In genomic region chr2:167629665-167630209, GRCm38 (mm10) we compare ENCODE assay signal across 9 mouse cellular contexts. TPM values are rescaled to one million over a fixed set of nuclear protein-coding genes. Genes with fewer than 3 reads are reported as not detected.
A peak's percentile ranks its signal among the peaks of the same experiment; 100 is the strongest.
DNase-seq lines count a peak whose midpoint lies in the region; ATAC-seq lines count a peak whose summit lies in the region.
"Had no signal": no experiment of that assay in that cellular context is flagged by ENCODE, and none has a peak within 500 bp of the region (broad histone marks: within the 10 kb centered on the region; RNA-seq: fewer than 3 reads in every experiment).

No protein-coding gene starts in this region.

- peak overlapping the region; percentile 89 for H3K4me3 ChIP-seq in forebrain, embryonic 10.5 days
- H3K4me3 ChIP-seq in forebrain, embryonic 16.5 days (replicated peaks; ENCODE audit: low read length): no peak overlapping the region
- H3K4me3 ChIP-seq in neural tube, embryonic 11.5 days (ENCODE audit: low read depth, low read length): 0 out of 2 replicates have a peak overlapping the region, but pooled peaks have one; percentile 97
- peak overlapping the region; percentile 98 for H3K4me3 ChIP-seq in liver, embryonic 12.5 days
- peak overlapping the region; percentile 86; the same call in 1 of the 2 replicates for H3K4me3 ChIP-seq in stomach, embryonic 16.5 days (replicated peaks; ENCODE audit: low read length)

- 77% methylated on average over 11 of the region's 11 CpGs for whole genome bisulfite sequencing in forebrain, embryonic 10.5 days
- 72% methylated on average over 11 of the region's 11 CpGs for WGBS in forebrain, embryonic 16.5 days
- WGBS in neural tube, embryonic 11.5 days: 77% methylated on average over 11 of the region's 11 CpGs
- WGBS in liver, embryonic 12.5 days (ENCODE audit: insufficient replicate concordance): 64% methylated on average over 11 of the region's 11 CpGs
- WGBS in stomach, embryonic 16.5 days: 65% methylated on average over 11 of the region's 11 CpGs

- H3K27ac ChIP-seq in forebrain, embryonic 10.5 days: peak overlapping the region; percentile 99
- H3K27ac ChIP-seq in forebrain, embryonic 16.5 days (ENCODE audit: low read length): no peak overlapping the region
- no peak overlapping the region; the same call in 1 of the 2 replicates for H3K27ac ChIP-seq in neural tube, embryonic 11.5 days (ENCODE audit: low read depth, low read length)
- H3K27ac ChIP-seq in liver, embryonic 12.5 days: peak overlapping the region; percentile 100
- H3K27ac ChIP-seq in stomach, embryonic 16.5 days (ENCODE audit: low read length): peak overlapping the region; percentile 89

- no peaks in the 10 kb centered on the region for H3K9me3 ChIP-seq in forebrain, embryonic 10.5 days
- no peaks in the 10 kb centered on the region for H3K9me3 ChIP-seq in forebrain, embryonic 16.5 days (ENCODE audit: control insufficient read depth, low read length)
- no peaks in the 10 kb centered on the region for H3K9me3 ChIP-seq in neural tube, embryonic 11.5 days (ENCODE audit: control insufficient read depth, low read length)
- no peaks in the 10 kb centered on the region for H3K9me3 ChIP-seq in liver, embryonic 12.5 days (replicated peaks)
- H3K9me3 ChIP-seq in stomach, embryonic 16.5 days (replicated peaks; ENCODE audit: control insufficient read depth, low read length): no peaks in the 10 kb centered on the region

- H3K36me3 ChIP-seq in forebrain, embryonic 10.5 days (replicated peaks): peaks cover 42% of the 10 kb centered on the region
- no peaks in the 10 kb centered on the region for H3K36me3 ChIP-seq in forebrain, embryonic 16.5 days (ENCODE audit: control insufficient read depth, insufficient read depth)
- 0 out of 2 replicates have a peak, but pooled peaks cover 2% of the 10 kb centered on the region for H3K36me3 ChIP-seq in neural tube, embryonic 11.5 days (ENCODE audit: control insufficient read depth, insufficient read depth, low read length)
- H3K36me3 ChIP-seq in liver, embryonic 12.5 days: peaks cover 46% of the 10 kb centered on the region
- no peaks in the 10 kb centered on the region for H3K36me3 ChIP-seq in stomach, embryonic 16.5 days (ENCODE audit: control insufficient read depth, insufficient read depth, low read length)

- H3K4me2 ChIP-seq in forebrain, embryonic 16.5 days (ENCODE audit: low read length): no peak overlapping the region
- H3K4me2 ChIP-seq in neural tube, embryonic 11.5 days (ENCODE audit: low read depth): peak overlapping the region; percentile 71
- H3K4me2 ChIP-seq in liver, embryonic 12.5 days: peak overlapping the region; percentile 90
- H3K4me2 ChIP-seq in stomach, embryonic 16.5 days (ENCODE audit: low read depth, low read length): peak overlapping the region; percentile 96

- H3K4me1 ChIP-seq in forebrain, embryonic 10.5 days: peaks cover 73% of the 10 kb centered on the region
- peaks cover 45% of the 10 kb centered on the region for H3K4me1 ChIP-seq in forebrain, embryonic 16.5 days (replicated peaks; ENCODE audit: control insufficient read depth, insufficient read depth, low read length)
- peaks cover 26% of the 10 kb centered on the region for H3K4me1 ChIP-seq in neural tube, embryonic 11.5 days (ENCODE audit: control insufficient read depth, insufficient read depth, low read length)
- H3K4me1 ChIP-seq in liver, embryonic 12.5 days: peaks cover 82% of the 10 kb centered on the region
- H3K4me1 ChIP-seq in stomach, embryonic 16.5 days (ENCODE audit: control insufficient read depth, insufficient read depth, low read length): peaks cover 57% of the 10 kb centered on the region

- no peaks in the 10 kb centered on the region for H3K27me3 ChIP-seq in forebrain, embryonic 10.5 days (ENCODE audit: poor library complexity, severe bottlenecking)
- no peaks in the 10 kb centered on the region for H3K27me3 ChIP-seq in forebrain, embryonic 16.5 days (replicated peaks; ENCODE audit: control insufficient read depth, insufficient read depth, low read length)
- H3K27me3 ChIP-seq in neural tube, embryonic 11.5 days (ENCODE audit: control insufficient read depth, insufficient read depth, low read length): no peaks in the 10 kb centered on the region
- no peaks in the 10 kb centered on the region for H3K27me3 ChIP-seq in liver, embryonic 12.5 days (replicated peaks)
- H3K27me3 ChIP-seq in stomach, embryonic 16.5 days (ENCODE audit: control insufficient read depth, insufficient read depth, low read length): no peaks in the 10 kb centered on the region

- ATAC-seq in forebrain, embryonic 16.5 days: no peak
- ATAC-seq in neural tube, embryonic 11.5 days (ENCODE audit: insufficient read depth, low FRiP score, low TSS enrichment): no peak
- ATAC-seq in liver, embryonic 12.5 days: no peak
- no peak for ATAC-seq in stomach, embryonic 16.5 days (ENCODE audit: insufficient read depth, low FRiP score)

- no peak overlapping the region for H3K9ac ChIP-seq in forebrain, embryonic 16.5 days (replicated peaks; ENCODE audit: low read depth, low read length)
- peak overlapping the region; percentile 7; the same call in 1 of the 2 replicates for H3K9ac ChIP-seq in neural tube, embryonic 11.5 days (ENCODE audit: low read length)
- peak overlapping the region; percentile 99 for H3K9ac ChIP-seq in liver, embryonic 12.5 days
- peak overlapping the region; percentile 98 for H3K9ac ChIP-seq in stomach, embryonic 16.5 days (ENCODE audit: low read length)

- DNase-seq in forebrain, embryonic 10.5 days (ENCODE audit: extremely low spot score, low spot score): no peak
- DNase-seq in neural tube, embryonic 11.5 days (ENCODE audit: low spot score): no peak
- no peak for DNase-seq in neural tube, embryonic 10.5 days (ENCODE audit: extremely low spot score, low spot score)
- DNase-seq in adipocyte (ENCODE audit: low spot score): no peak
- DNase-seq in gastrocnemius, postnatal 4 days (ENCODE audit: low spot score in 2 of 2): no peak
- DNase-seq: adrenal gland, postnatal 10 days had no signal

RNA-seq across cellular contexts. Expression of gene Ube2v1, which starts 2.2 kb away (rescaled TPM):
- 414 and 416 TPM in 2 replicates for polyA plus RNA-seq in forebrain, embryonic 10.5 days (2016; fragmentation: Nextera tagmentation; extraction: Ambion mirVana)
- 273 and 281 TPM in 2 replicates for polyA plus RNA-seq in forebrain, embryonic 16.5 days (2015; fragmentation: Nextera tagmentation; extraction: Ambion mirVana)
- 291 and 297 TPM in 2 replicates for polyA plus RNA-seq in neural tube, embryonic 11.5 days (2014; fragmentation: Nextera tagmentation; extraction: Ambion mirVana)
- polyA plus RNA-seq in liver, embryonic 12.5 days (2016; fragmentation: Nextera tagmentation; extraction: Ambion mirVana): 256 and 259 TPM in 2 replicates
- 267 and 298 TPM in 2 replicates for polyA plus RNA-seq in stomach, embryonic 16.5 days (2015; fragmentation: Nextera tagmentation; extraction: Ambion mirVana)
- total RNA-seq in gastrocnemius, postnatal 4 days (2021): 100 to 1,000 TPM; 183 to 193 TPM

RNA-seq across cellular contexts. Expression of gene Gm20431, which starts 31.6 kb away (rescaled TPM):
- polyA plus RNA-seq in forebrain, embryonic 10.5 days (2016; fragmentation: Nextera tagmentation; extraction: Ambion mirVana): 2.7 and 4.9 TPM in 2 replicates
- polyA plus RNA-seq in forebrain, embryonic 16.5 days (2015; fragmentation: Nextera tagmentation; extraction: Ambion mirVana): 8.2 and 11.7 TPM in 2 replicates
- polyA plus RNA-seq in neural tube, embryonic 11.5 days (2014; fragmentation: Nextera tagmentation; extraction: Ambion mirVana): 7.0 TPM in 1 of 2 replicates, not detected in the other
- polyA plus RNA-seq in liver, embryonic 12.5 days (2016; fragmentation: Nextera tagmentation; extraction: Ambion mirVana): 1.8 and 4.8 TPM in 2 replicates
- 9.2 TPM in 1 of 2 replicates, not detected in the other for polyA plus RNA-seq in stomach, embryonic 16.5 days (2015; fragmentation: Nextera tagmentation; extraction: Ambion mirVana)
- total RNA-seq in gastrocnemius, postnatal 4 days (2021): 10 to 100 TPM; 20.3 to 22.9 TPM

RNA-seq across cellular contexts. Expression of gene Cebpb, which starts 59.0 kb away (rescaled TPM):
- 0.33 and 0.44 TPM in 2 replicates for polyA plus RNA-seq in forebrain, embryonic 10.5 days (2016; fragmentation: Nextera tagmentation; extraction: Ambion mirVana)
- 0.32 and 0.56 TPM in 2 replicates for polyA plus RNA-seq in forebrain, embryonic 16.5 days (2015; fragmentation: Nextera tagmentation; extraction: Ambion mirVana)
- 3.0 and 3.2 TPM in 2 replicates for polyA plus RNA-seq in neural tube, embryonic 11.5 days (2014; fragmentation: Nextera tagmentation; extraction: Ambion mirVana)
- 21.8 and 23.4 TPM in 2 replicates for polyA plus RNA-seq in liver, embryonic 12.5 days (2016; fragmentation: Nextera tagmentation; extraction: Ambion mirVana)
- polyA plus RNA-seq in stomach, embryonic 16.5 days (2015; fragmentation: Nextera tagmentation; extraction: Ambion mirVana): 0.69 and 0.92 TPM in 2 replicates
- 10 to 100 TPM; 25.7 to 35.7 TPM for total RNA-seq in gastrocnemius, postnatal 4 days (2021)

RNA-seq across cellular contexts. Expression of gene Tmem189, which starts 59.9 kb away (rescaled TPM):
- polyA plus RNA-seq in forebrain, embryonic 10.5 days (2016; fragmentation: Nextera tagmentation; extraction: Ambion mirVana): 31.5 and 34.2 TPM in 2 replicates
- polyA plus RNA-seq in forebrain, embryonic 16.5 days (2015; fragmentation: Nextera tagmentation; extraction: Ambion mirVana): 30.2 and 30.6 TPM in 2 replicates
- 40.4 and 40.9 TPM in 2 replicates for polyA plus RNA-seq in neural tube, embryonic 11.5 days (2014; fragmentation: Nextera tagmentation; extraction: Ambion mirVana)
- 27.3 and 30.4 TPM in 2 replicates for polyA plus RNA-seq in liver, embryonic 12.5 days (2016; fragmentation: Nextera tagmentation; extraction: Ambion mirVana)
- 35.7 and 36.8 TPM in 2 replicates for polyA plus RNA-seq in stomach, embryonic 16.5 days (2015; fragmentation: Nextera tagmentation; extraction: Ambion mirVana)
- 10 to 100 TPM; 27.4 to 28.0 TPM for total RNA-seq in gastrocnemius, postnatal 4 days (2021)

Comparison
In these comparisons a context has a peak if more than half of its experiments do, and no peak if none do; other contexts are left out.
1. H3K27ac ChIP-seq: peak in forebrain, embryonic 10.5 days (single experiment), liver, embryonic 12.5 days (single experiment) and stomach, embryonic 16.5 days (single experiment); none in forebrain, embryonic 16.5 days (single experiment) and neural tube, embryonic 11.5 days (single experiment).